Mouse (Mus musculus) thymus, adult 2 months (tissue): ENCODE measurements around the gene Alpk3. TPM values are rescaled to one million over a fixed set of nuclear protein-coding genes. Genes with fewer than 3 reads are reported as not detected.

ENCODE experiments used
- DNase-seq: peaks from one replicate; pipeline ENCODE4 v3.0.0; 2021
- H3K27ac ChIP-seq: fragments of 200-500 bp; 2 replicates; pipeline ENCODE4 v1.5.1; 2012; ENCODE audit warnings: low read length, control low read depth; ENCODE audit not compliant: control insufficient read depth, insufficient read depth
- H3K27me3 ChIP-seq: fragments of 200-500 bp; 2 replicates; pipeline ENCODE4 v1.6.1; 2012; ENCODE audit warnings: mild to moderate bottlenecking, low read length, moderate library complexity, mixed read lengths; ENCODE audit not compliant: control insufficient read depth, insufficient read depth
- H3K36me3 ChIP-seq: fragments of 200-500 bp; 2 replicates; pipeline ENCODE4 v1.6.1; 2012; ENCODE audit warnings: mild to moderate bottlenecking, low read length, moderate library complexity; ENCODE audit not compliant: control insufficient read depth, insufficient read depth
- H3K4me1 ChIP-seq: fragments of 200-500 bp; replicated peaks from 2 replicates; pipeline ENCODE4 v1.6.1; 2012; ENCODE audit warnings: low read length; ENCODE audit not compliant: control insufficient read depth, insufficient read depth
- H3K4me3 ChIP-seq: fragments of 200-500 bp; 2 replicates; pipeline ENCODE4 v1.5.1; 2012; ENCODE audit warnings: mild to moderate bottlenecking, low read length, control low read depth, moderate library complexity; ENCODE audit not compliant: control insufficient read depth, insufficient read depth
- CTCF ChIP-seq: fragments of 200-500 bp; IDR thresholded peaks from 2 replicates; pipeline ENCODE4 v1.5.1; 2012; ENCODE audit warnings: mild to moderate bottlenecking, control low read depth, low read length, moderate library complexity, borderline replicate concordance; ENCODE audit not compliant: control insufficient read depth, poor library complexity, insufficient read depth; ENCODE audit errors: extremely low read depth
- POLR2A ChIP-seq: fragments of 200-500 bp; IDR thresholded peaks from 2 replicates; pipeline ENCODE4 v1.6.1; 2012; ENCODE audit warnings: mild to moderate bottlenecking, low read length, control low read depth, moderate library complexity; ENCODE audit not compliant: control insufficient read depth, poor library complexity, insufficient read depth; ENCODE audit errors: extremely low read depth
- WGBS: fragments of 180-500 bp; shearing (Covaris S2); methylation state at CpG from one replicate; pipeline ENCODE4 v1.1.7; 2018; 5-methylcytosine and 5-hydroxymethylcytosine counted together
- polyA plus RNA-seq: library from polyadenylated mRNA; depleted of rRNA; stranded (reverse); fragments of >200 nt; gene quantifications from 2 replicates; pipeline ENCODE4 v1.2.3, GENCODE M21; 2012; rRNA removed

Alpk3 gene
- polyA plus RNA-seq: 0.51 and 1.4 TPM in 2 replicates

DNA sequence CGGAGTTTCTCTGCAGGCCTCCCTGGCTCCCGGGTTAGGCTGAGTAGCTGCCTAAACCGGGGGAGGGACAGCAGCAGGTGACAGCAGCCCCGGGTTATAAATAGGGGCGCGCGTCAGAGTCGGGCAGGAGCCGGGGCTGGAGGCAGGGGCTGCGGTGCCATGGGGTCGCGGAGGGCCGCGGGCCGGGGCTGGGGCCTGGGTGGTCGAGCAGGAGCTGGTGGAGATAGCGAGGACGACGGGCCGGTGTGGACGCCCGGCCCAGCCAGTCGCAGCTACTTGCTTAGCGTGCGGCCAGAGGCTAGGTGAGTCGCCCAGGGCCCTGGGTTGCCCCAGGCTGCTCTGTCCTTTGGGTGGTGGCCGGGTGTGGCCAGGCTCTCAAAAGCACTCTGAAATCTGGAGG is at the start of gene Alpk3:
TSS of gene Alpk3 (plus strand) at position 130 of the 400 bp plus-strand sequence.
- no peaks in the 10 kb centered on the region for H3K36me3 ChIP-seq
- no peaks in the 10 kb centered on the region for H3K4me1 ChIP-seq
- TF ChIP-seq CTCF: no peak
- no peak for TF ChIP-seq POLR2A
- H3K27ac ChIP-seq: no peak within 1 kb of the TSS
- DNase-seq: no peak
- H3K4me3 ChIP-seq: no peak within 1 kb of the TSS
- 72% methylated on average over 27 of the region's 27 CpGs for WGBS
- H3K27me3 ChIP-seq: no peaks in the 10 kb centered on the region

DNA sequence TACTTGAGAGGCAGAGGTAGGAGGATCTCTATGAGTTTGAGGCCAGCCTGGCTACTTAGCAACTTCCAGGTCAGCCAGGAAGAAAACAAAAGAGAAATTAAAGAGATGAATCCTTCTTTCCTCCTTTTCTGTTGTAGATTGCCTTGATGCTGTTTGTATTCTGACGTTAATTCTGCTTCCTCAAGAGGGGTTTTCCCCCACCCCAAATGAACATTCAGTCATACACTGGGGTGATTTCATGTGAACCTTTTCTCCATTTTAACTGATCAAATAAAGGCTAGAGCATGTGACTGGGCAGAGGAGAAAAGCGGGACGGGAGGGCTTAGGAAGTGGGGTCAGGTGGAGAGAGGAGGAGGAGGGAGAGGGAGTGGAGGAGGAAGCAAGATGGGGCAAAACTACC is 49.1 kb upstream of the Alpk3 start:
- no peaks in the 10 kb centered on the region for H3K27me3 ChIP-seq
- TF ChIP-seq CTCF (no peak), POLR2A (no peak)
- peaks cover 28% of the 10 kb centered on the region for H3K36me3 ChIP-seq
- no peak overlapping the region for H3K4me3 ChIP-seq
- DNase-seq: no peak
- WGBS: 89% methylated on average over 3 of the region's 3 CpGs
- H3K4me1 ChIP-seq: peaks cover 7% of the 10 kb centered on the region
- H3K27ac ChIP-seq: no peak overlapping the region

DNA sequence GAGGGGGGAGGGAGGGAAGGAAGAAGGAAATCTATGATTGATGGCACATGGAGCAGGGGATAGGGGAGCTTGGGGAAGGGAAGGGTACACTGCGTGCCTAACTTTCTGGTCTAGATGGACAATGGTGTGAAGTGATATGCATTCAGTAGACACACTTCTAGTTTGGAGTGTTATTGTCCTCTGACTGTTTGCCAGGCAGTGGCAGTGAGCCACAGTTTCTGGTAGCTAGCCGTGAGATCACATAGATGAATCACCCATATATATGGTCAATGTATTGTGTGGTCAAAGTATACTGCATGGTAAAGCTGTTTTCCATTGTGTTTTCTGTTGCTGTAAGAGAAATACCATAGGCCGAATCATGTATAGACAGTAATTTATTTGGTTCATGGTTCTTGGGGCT is 45.8 kb upstream of the Alpk3 start:
- Histone ChIP-seq H3K27ac (no peak overlapping the region), H3K4me3 (no peak overlapping the region), H3K27me3 (no peaks in the 10 kb centered on the region), H3K36me3 (peaks cover 31% of the 10 kb centered on the region), H3K4me1 (peaks cover 3% of the 10 kb centered on the region)
- 96% methylated on average over 3 of the region's 3 CpGs for WGBS
- DNase-seq: no peak
- TF ChIP-seq POLR2A: no peak
- no peak for TF ChIP-seq CTCF

DNA sequence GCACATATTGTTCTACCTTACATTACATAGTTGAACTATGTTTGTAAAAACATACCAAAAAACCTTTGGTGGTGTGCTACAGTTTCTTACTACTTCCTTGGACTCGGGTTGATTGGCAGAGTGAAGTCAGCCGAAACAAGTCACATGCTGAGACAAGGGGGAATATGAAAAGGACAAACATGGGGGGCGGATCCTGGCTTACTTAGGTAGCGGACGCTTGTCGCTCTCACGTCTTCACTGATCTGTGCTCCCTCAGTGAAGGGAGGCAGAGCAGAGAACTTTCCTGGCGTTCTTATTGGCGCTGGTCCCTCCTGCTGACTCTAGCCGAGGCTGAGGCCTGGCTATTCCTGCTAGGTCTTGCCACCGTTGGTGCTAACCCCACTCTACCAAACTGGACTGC is 37.1 kb upstream of the Alpk3 start:
- Histone ChIP-seq H3K4me3 (no peak overlapping the region), H3K27me3 (no peaks in the 10 kb centered on the region), H3K27ac (no peak overlapping the region), H3K36me3 (peaks cover 33% of the 10 kb centered on the region), H3K4me1 (no peaks in the 10 kb centered on the region)
- WGBS: 94% methylated on average over 11 of the region's 11 CpGs
- no peak for DNase-seq
- no peak for TF ChIP-seq POLR2A
- no peak for TF ChIP-seq CTCF

DNA sequence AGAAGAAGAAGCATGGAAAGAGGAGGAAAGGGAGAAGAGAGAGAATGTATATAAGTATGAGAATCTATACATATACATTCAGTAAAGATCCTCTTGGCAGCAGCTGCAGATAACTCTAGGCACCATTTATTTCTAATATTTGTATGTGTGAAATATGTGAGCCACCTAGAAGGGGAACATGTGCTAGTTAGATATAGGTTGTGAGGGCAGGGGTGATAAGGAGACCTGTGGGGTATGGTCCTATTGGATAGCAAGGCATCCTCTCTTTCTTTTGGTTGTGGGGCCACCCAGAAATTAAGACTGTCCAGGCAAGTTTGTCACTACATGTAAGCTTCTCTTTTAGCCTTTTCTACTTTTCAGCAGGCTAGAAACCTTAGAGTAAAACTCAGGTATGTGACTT is 34.7 kb upstream of the Alpk3 start:
- H3K36me3 ChIP-seq: peaks cover 43% of the 10 kb centered on the region
- H3K27me3 ChIP-seq: no peaks in the 10 kb centered on the region
- H3K4me3 ChIP-seq: no peak overlapping the region
- TF ChIP-seq POLR2A (no peak), CTCF (no peak)
- H3K4me1 ChIP-seq: no peaks in the 10 kb centered on the region
- no peak overlapping the region for H3K27ac ChIP-seq
- DNase-seq: no peak

DNA sequence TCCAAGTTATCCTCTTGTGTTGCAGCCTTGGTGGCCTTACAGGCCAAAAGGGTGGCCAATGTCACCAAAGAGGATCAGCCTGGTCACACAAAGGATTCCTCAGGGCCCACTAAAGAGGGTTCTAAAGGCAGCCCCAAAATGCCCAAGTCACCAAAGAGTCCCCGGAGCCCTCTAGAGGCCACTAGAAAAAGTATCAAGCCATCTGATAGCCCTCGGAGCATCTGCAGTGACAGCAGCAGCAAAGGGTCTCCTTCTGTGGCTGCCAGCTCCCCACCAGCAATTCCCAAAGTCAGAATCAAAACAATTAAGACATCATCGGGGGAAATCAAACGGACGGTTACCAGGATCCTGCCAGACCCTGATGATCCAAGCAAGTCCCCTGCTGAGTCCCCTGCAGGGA is 33.3 kb upstream of the Alpk3 start:
- TF ChIP-seq CTCF: 0 out of 2 replicates have a peak, but pooled peaks have one; percentile 14
- no peak for TF ChIP-seq POLR2A
- H3K4me3 ChIP-seq: no peak overlapping the region
- no peak for DNase-seq
- 85% methylated on average over 5 of the region's 5 CpGs for WGBS
- H3K36me3 ChIP-seq: peaks cover 47% of the 10 kb centered on the region
- no peak overlapping the region for H3K27ac ChIP-seq
- no peaks in the 10 kb centered on the region for H3K4me1 ChIP-seq
- no peaks in the 10 kb centered on the region for H3K27me3 ChIP-seq

DNA sequence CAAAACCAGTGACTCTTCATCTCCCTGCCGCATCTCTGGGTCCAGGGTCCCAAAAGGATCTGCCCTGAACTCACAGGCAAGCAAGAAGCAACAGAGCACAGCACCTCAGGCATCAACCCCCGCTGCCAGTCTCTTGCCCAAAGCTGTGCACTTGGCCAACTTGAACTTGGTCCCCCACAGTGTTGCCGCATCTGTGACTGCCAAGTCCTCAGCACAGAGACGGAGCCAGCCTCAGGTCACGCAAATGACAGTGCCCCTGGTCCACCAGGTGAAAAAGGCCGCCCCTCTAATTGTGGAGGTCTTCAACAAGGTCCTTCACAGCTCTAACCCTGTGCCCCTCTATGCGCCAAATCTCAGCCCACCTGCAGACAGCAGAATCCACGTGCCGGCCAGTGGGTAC is 32.7 kb upstream of the Alpk3 start:
- peaks cover 50% of the 10 kb centered on the region for H3K36me3 ChIP-seq

More for the DNA sequence above, 32.7 kb upstream of the Alpk3 start:
- TF ChIP-seq POLR2A (no peak), CTCF (no peak)
- H3K4me1 ChIP-seq: no peaks in the 10 kb centered on the region
- H3K27me3 ChIP-seq: no peaks in the 10 kb centered on the region
- no peak for DNase-seq
- WGBS: 98% methylated on average over 9 of the region's 9 CpGs
- H3K27ac ChIP-seq: no peak overlapping the region
- no peak overlapping the region for H3K4me3 ChIP-seq
